Mouse (Mus musculus) liver, postnatal 0 days (tissue): ENCODE results near the gene Dynll1.

Source experiments
- CTCF ChIP-seq: sonication (generic); IDR thresholded peaks from 2 replicates; pipeline ENCODE4 v1.5.1; 2016; ENCODE audit warnings: antibody characterized with exemption, low read depth
- EP300 ChIP-seq: IDR thresholded peaks from 2 replicates; pipeline ENCODE4 v1.6.1; 2016; ENCODE audit warnings: antibody characterized with exemption, low read depth, mild to moderate bottlenecking

- TF ChIP-seq CTCF (no peak), EP300 (no peak)
Measured at GRCm38 (mm10) chr5:115261880-115262279, 38.9 kb downstream of the Dynll1 start.
